Mouse (Mus musculus) thymus, adult 2 months (tissue): ENCODE measurements around the gene Stk11. TPM values are rescaled to one million over a fixed set of nuclear protein-coding genes. Genes with fewer than 3 reads are reported as not detected.
"Not testable (repeated sequence)": the region's sequence is repeated elsewhere in the genome, so short reads cannot be mapped to it uniquely, and the experiment has no call there.

Experiments
- DNase-seq: peaks from one replicate; pipeline ENCODE4 v3.0.0; 2021
- H3K27ac ChIP-seq: fragments of 200-500 bp; 2 replicates; pipeline ENCODE4 v1.5.1; 2012; ENCODE audit warnings: low read length, control low read depth; ENCODE audit not compliant: control insufficient read depth, insufficient read depth
- H3K27me3 ChIP-seq: fragments of 200-500 bp; 2 replicates; pipeline ENCODE4 v1.6.1; 2012; ENCODE audit warnings: mild to moderate bottlenecking, low read length, moderate library complexity, mixed read lengths; ENCODE audit not compliant: control insufficient read depth, insufficient read depth
- H3K36me3 ChIP-seq: fragments of 200-500 bp; 2 replicates; pipeline ENCODE4 v1.6.1; 2012; ENCODE audit warnings: mild to moderate bottlenecking, low read length, moderate library complexity; ENCODE audit not compliant: control insufficient read depth, insufficient read depth
- H3K4me1 ChIP-seq: fragments of 200-500 bp; replicated peaks from 2 replicates; pipeline ENCODE4 v1.6.1; 2012; ENCODE audit warnings: low read length; ENCODE audit not compliant: control insufficient read depth, insufficient read depth
- H3K4me3 ChIP-seq: fragments of 200-500 bp; 2 replicates; pipeline ENCODE4 v1.5.1; 2012; ENCODE audit warnings: mild to moderate bottlenecking, low read length, control low read depth, moderate library complexity; ENCODE audit not compliant: control insufficient read depth, insufficient read depth
- CTCF ChIP-seq: fragments of 200-500 bp; IDR thresholded peaks from 2 replicates; pipeline ENCODE4 v1.5.1; 2012; ENCODE audit warnings: mild to moderate bottlenecking, control low read depth, low read length, moderate library complexity, borderline replicate concordance; ENCODE audit not compliant: control insufficient read depth, poor library complexity, insufficient read depth; ENCODE audit errors: extremely low read depth
- POLR2A ChIP-seq: fragments of 200-500 bp; IDR thresholded peaks from 2 replicates; pipeline ENCODE4 v1.6.1; 2012; ENCODE audit warnings: mild to moderate bottlenecking, low read length, control low read depth, moderate library complexity; ENCODE audit not compliant: control insufficient read depth, poor library complexity, insufficient read depth; ENCODE audit errors: extremely low read depth
- WGBS: fragments of 180-500 bp; shearing (Covaris S2); methylation state at CpG from one replicate; pipeline ENCODE4 v1.1.7; 2018; 5-methylcytosine and 5-hydroxymethylcytosine counted together
- polyA plus RNA-seq: library from polyadenylated mRNA; depleted of rRNA; stranded (reverse); fragments of >200 nt; gene quantifications from 2 replicates; pipeline ENCODE4 v1.2.3, GENCODE M21; 2012

Gene Stk11
- polyA plus RNA-seq, 1 experiment = 270 TPM

DNA sequence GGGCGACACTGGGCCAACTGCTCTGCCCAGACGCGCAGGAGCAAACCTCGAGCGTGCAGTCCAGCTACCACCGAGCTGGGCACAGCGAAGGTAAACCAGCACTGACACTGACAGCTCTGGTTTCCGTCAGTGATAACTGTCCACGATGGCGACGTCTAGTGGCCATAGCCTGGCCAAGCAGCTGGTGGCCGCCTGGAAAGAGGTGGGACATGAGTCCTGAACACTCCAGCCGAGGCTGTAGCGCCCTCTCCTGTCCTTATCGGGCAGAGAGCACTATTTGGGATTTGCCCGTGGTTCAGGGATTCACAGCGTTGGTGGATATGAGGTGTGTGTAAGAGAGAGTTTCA lies 49.4 kb downstream of the Stk11 start:
- Histone ChIP-seq H3K27ac (no peak overlapping the region), H3K27me3 (no peaks in the 10 kb centered on the region), H3K4me3 (peak overlapping the region; percentile 25), H3K4me1 (peaks cover 58% of the 10 kb centered on the region), H3K36me3 (peaks cover 3% of the 10 kb centered on the region; the same call in 1 of the 2 replicates)
- peak; percentile 86 for TF ChIP-seq CTCF
- 0 out of 2 replicates have a peak, but pooled peaks have one; percentile 35 for TF ChIP-seq POLR2A
- 1% methylated on average over 17 of the region's 17 CpGs for WGBS
- peak; percentile 89 for DNase-seq

DNA sequence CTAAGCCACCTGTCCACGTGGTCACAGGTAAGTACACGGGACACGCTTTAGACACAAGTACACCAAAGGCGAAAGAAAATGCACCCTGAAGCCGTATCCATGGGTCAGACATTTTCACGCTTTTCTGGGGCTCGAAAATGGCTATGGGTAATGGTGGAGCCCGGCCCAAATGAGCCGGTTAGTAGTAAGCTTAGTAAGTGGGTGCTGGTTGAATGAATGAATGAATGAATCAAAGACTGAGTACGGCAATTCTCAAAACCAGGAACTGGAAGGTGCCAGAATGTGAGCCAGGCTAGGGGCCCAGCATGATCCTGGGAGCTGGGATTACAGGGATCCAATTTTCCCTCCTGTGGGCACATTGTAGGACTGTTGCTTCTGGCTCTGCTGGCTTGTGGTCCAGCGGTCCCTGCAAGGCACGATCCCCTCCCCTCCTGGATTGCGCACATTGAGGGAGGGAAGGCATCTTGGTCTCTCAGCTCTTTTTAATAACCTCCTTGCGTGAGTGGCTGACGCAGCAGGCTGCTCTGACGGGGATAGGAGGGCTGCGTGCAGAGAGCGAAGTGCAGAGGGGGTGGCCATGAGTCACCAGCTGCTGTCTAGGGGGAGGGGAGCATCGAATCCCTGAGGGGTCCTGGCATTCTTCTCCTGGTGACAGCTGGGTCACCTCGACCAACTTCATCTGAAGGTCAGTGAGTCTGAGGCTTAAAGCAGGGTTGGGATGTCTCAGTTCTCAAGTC lies 50.0 kb downstream of the Stk11 start, which contains the start of gene Cirbp:
Gene Cirbp (plus strand): TSS at position 594 of the 737 bp plus-strand sequence.
- Histone ChIP-seq H3K4me3 (peak within 1 kb of the TSS; percentile 25), H3K36me3 (peaks cover 9% of the 10 kb centered on the region; the same call in 1 of the 2 replicates), H3K27ac (no peak within 1 kb of the TSS; the same call in 1 of the 2 replicates), H3K27me3 (no peaks in the 10 kb centered on the region), H3K4me1 (peaks cover 52% of the 10 kb centered on the region)
- WGBS = 52% methylated on average over 20 of the region's 20 CpGs
- no peak for DNase-seq
- TF ChIP-seq POLR2A (no peak), CTCF (no peak)

DNA sequence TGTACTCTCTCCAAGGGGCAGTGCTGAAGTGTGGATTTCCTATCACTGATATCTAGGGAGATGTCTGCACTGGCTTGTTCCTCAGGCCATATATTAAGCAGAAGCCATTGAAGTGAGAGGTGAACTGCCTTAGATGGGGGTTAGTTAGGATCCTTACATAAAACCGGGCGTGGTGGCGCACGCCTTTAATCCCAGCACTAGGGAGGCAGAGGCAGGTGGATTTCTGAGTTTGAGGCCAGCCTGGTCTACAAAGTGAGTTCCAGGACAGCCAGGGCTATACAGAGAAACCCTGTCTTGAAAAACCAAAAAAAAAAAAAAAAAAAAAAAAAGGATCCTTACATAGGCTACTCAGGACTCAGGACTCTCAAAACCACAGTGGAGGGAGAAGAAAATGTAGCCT lies 50.5 kb downstream of the Stk11 start:
- peaks cover 47% of the 10 kb centered on the region for H3K4me1 ChIP-seq
- DNase-seq, H3K4me3 ChIP-seq, H3K27ac ChIP-seq, H3K27me3 ChIP-seq: not testable (repeated sequence)
- WGBS = 94% methylated on average over 4 of the region's 4 CpGs
- H3K36me3 ChIP-seq = peaks cover 15% of the 10 kb centered on the region; the same call in 1 of the 2 replicates

DNA sequence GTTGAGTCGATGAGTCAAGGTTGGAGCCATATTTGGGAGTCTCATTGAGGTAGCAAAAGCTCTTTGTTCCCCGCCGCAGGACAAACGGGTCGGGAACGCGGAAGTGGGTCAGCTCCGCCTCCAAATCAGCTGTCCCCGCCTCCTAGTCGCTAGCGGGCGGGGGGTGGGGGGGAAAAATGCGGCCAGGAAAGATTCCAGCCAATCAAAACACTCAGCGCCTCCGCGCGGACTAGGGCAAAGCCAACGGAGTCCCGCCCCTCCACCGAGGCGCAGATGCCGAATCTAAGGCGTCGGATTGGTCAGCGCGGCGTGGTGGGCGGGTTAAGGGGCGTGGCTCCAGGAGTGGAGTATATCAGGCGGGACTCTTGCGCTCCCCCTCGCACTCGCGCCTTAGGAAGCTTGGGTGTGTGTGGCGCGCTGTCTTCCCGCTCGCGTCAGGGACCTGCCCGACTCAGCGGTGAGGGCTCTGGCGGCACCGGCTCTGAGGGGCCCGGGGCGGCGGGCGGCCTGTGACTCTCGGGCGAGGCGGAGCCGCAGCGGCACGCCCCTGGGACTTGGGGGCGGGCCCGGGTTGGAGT lies 51.9 kb downstream of the Stk11 start:
- DNase-seq = peak; percentile 99
- TF ChIP-seq CTCF (peak; percentile 65; the same call in 1 of the 2 replicates), POLR2A (peak; percentile 100)
- H3K36me3 ChIP-seq = peaks cover 24% of the 10 kb centered on the region; the same call in 1 of the 2 replicates
- under 1% methylated on average over 55 of the region's 55 CpGs for WGBS
- peaks cover 38% of the 10 kb centered on the region for H3K4me1 ChIP-seq
- H3K4me3 ChIP-seq = peak overlapping the region; percentile 81
- H3K27me3 ChIP-seq = no peaks in the 10 kb centered on the region
- H3K27ac ChIP-seq = peak overlapping the region; percentile 48

DNA sequence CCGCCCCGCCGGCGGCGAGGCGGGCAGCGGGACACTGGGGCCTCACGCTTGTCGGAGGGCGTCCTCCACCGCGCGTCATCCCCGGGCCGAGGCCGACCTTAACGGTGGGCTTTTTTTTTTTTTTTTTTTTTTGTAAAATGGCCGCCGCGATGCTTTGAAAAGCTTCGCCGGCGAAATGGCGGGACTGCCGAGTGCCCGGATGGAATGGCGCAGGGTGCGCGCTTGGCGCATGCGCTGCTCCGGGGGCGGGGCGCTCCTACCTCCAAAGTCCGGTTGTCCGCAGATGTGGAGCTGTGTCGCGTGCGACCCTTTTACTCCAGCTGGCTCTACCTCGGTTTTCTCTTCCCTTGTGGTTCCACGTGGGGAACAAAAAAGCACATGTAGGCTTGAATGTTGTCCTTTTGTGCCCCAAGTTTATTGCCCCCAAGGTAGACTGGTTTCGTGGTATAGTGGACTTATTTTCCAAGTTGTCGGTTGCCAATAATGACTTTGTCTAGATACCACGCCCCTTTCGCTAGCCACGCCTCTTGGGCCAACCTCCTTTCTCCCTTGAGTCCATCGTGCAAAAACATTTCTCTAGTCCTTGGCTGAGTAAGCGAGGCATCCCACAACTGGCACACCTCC lies 52.5 kb downstream of the Stk11 start:
- Histone ChIP-seq H3K4me3 (peak overlapping the region; percentile 81), H3K27me3 (no peaks in the 10 kb centered on the region), H3K4me1 (peaks cover 33% of the 10 kb centered on the region), H3K27ac (peak overlapping the region; percentile 48), H3K36me3 (peaks cover 24% of the 10 kb centered on the region; the same call in 1 of the 2 replicates)
- TF ChIP-seq POLR2A = no peak
- no peak for TF ChIP-seq CTCF
- WGBS = under 1% methylated on average over 48 of the region's 48 CpGs
- peak; percentile 87 for DNase-seq

DNA sequence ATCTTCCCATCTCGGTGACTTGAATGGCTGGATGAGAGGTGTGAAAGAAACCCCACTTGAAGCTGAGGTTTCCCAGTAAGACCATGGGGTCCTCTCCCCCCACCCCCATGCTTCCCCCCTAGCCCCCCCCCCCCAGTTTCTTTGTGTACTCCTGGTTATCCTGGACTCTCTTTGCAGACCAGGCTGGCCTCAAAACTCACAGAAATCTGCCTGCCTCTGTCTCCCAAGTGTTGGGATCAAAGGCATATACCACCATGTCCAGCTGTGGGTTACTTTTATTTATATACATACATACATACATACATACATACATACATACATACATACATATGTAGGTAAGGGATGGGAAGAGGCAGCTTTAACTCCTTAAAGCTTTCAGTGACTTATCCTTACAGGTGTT lies 53.5 kb downstream of the Stk11 start:
- 68% methylated on average over 1 of the region's 1 CpGs for WGBS
- Histone ChIP-seq H3K4me1 (peaks cover 28% of the 10 kb centered on the region), H3K4me3 (no peak overlapping the region), H3K27ac (no peak overlapping the region), H3K36me3 (peaks cover 24% of the 10 kb centered on the region; the same call in 1 of the 2 replicates), H3K27me3 (no peaks in the 10 kb centered on the region)
- DNase-seq = no peak
- no peak for TF ChIP-seq CTCF
